Comparison of ENCODE assay signal across 32 mouse cellular contexts in genomic region chr2:128131503-128131902, GRCm38 (mm10).
"Had no signal": no experiment of that assay in that cellular context is flagged by ENCODE, and none has a peak within 500 bp of the region (broad histone marks: within the 10 kb centered on the region; RNA-seq: fewer than 3 reads in every experiment).

No protein-coding gene starts in this region.

- H3K4me3 ChIP-seq: limb, embryonic 10.5 days; limb, embryonic 12.5 days; limb, embryonic 13.5 days; limb, embryonic 15.5 days; liver, embryonic 12.5 days; liver, embryonic 13.5 days; liver, embryonic 15.5 days; lung, embryonic 15.5 days; megakaryocyte, embryonic 14.5 days; midbrain, embryonic 10.5 days; midbrain, embryonic 12.5 days; midbrain, embryonic 13.5 days; midbrain, embryonic 15.5 days; myocyte; neural tube, embryonic 12.5 days had no signal

- H3K27me3 ChIP-seq: limb, embryonic 12.5 days; limb, embryonic 13.5 days; limb, embryonic 15.5 days; lung, embryonic 15.5 days; midbrain, embryonic 12.5 days; midbrain, embryonic 13.5 days; midbrain, embryonic 15.5 days; neural tube, embryonic 12.5 days had no signal

- ATAC-seq: liver, embryonic 12.5 days; liver, postnatal 0 days; lung, postnatal 0 days; midbrain, embryonic 13.5 days; midbrain, embryonic 15.5 days; midbrain, embryonic 16.5 days had no signal

- H3K9ac ChIP-seq: limb, embryonic 12.5 days; limb, embryonic 13.5 days; limb, embryonic 15.5 days; liver, embryonic 12.5 days; liver, embryonic 13.5 days; liver, embryonic 14.5 days; liver, embryonic 15.5 days; liver, postnatal 0 days; lung, embryonic 14.5 days; lung, embryonic 15.5 days; midbrain, embryonic 12.5 days; midbrain, embryonic 13.5 days; midbrain, embryonic 15.5 days; neural tube, embryonic 12.5 days had no signal

- H3K9me3 ChIP-seq: limb, embryonic 10.5 days; limb, embryonic 12.5 days; limb, embryonic 13.5 days; limb, embryonic 15.5 days; liver, embryonic 12.5 days; liver, embryonic 13.5 days; liver, embryonic 15.5 days; lung, embryonic 15.5 days; megakaryocyte, embryonic 14.5 days; midbrain, embryonic 10.5 days; midbrain, embryonic 12.5 days; midbrain, embryonic 13.5 days; midbrain, embryonic 15.5 days; neural tube, embryonic 12.5 days had no signal

- H3K27ac ChIP-seq: limb, embryonic 10.5 days; limb, embryonic 12.5 days; limb, embryonic 13.5 days; limb, embryonic 15.5 days; liver, embryonic 12.5 days; liver, embryonic 13.5 days; liver, embryonic 14.5 days; liver, embryonic 15.5 days; lung, embryonic 15.5 days; macrophage; midbrain, embryonic 10.5 days; midbrain, embryonic 12.5 days; midbrain, embryonic 13.5 days; midbrain, embryonic 15.5 days; neural tube, embryonic 12.5 days had no signal

- DNase-seq: left cerebral cortex, postnatal 4 days; liver; liver, embryonic 13.5 days; liver, postnatal 0 days; lung, adult 18-20 months; lung, adult 2 months; lung, embryonic 14.5 days; lung, postnatal 10 days; lung, postnatal 14 days; lung, postnatal 36 days; lung, postnatal 4 days; midbrain, embryonic 14.5 days had no signal

- H3K36me3 ChIP-seq: midbrain, embryonic 15.5 days had no signal

- H3K4me2 ChIP-seq: limb, embryonic 12.5 days; limb, embryonic 13.5 days; limb, embryonic 15.5 days; liver, embryonic 11.5 days; liver, embryonic 12.5 days; liver, embryonic 13.5 days; liver, embryonic 15.5 days; lung, embryonic 14.5 days; lung, embryonic 15.5 days; midbrain, embryonic 11.5 days; midbrain, embryonic 12.5 days; midbrain, embryonic 13.5 days; midbrain, embryonic 15.5 days; neural tube, embryonic 12.5 days had no signal
